Mouse (Mus musculus): ENCODE results near the gene Zdhhc11.

- TF ChIP-seq CTCF (IDR thresholded peaks at IDR 0.05; ENCODE audit: low read depth) (no peak), EP300 (IDR thresholded peaks at IDR 0.05; ENCODE audit: low read depth) (no peak)
Observed at GRCm38 (mm10) chr13:74028116-74028515, 64.5 kb downstream of the Zdhhc11 start.
